Mouse (Mus musculus) liver, embryonic 14.5 days (tissue): Measurements from ENCODE around the gene BC028528. TPM values are rescaled to one million over a fixed set of nuclear protein-coding genes. Genes with fewer than 3 reads are reported as not detected.

Experiments
- ATAC-seq: fragments of 200-750 bp; cut with Nextera tagmentation; 2 replicates; pipeline ENCODE4 v1.8.0; 2017; ENCODE audit warnings: moderate number of reproducible peaks, mild to moderate bottlenecking, moderate library complexity; ENCODE audit not compliant: insufficient read depth
- DNase-seq, 3 experiments: peaks; one replicate each; pipeline ENCODE4 v3.0.0-alpha.2; 2012 to 2013; ENCODE audit warnings: low read depth in 3 of 3, low spot score in 3 of 3
- H3K27ac ChIP-seq: fragments of 300-500 bp; sonication (generic); 2 replicates; pipeline ENCODE4 v1.5.1; 2014; ENCODE audit warnings: moderate library complexity, mild to moderate bottlenecking, control low read depth, inconsistent platforms
- H3K27me3 ChIP-seq: fragments of 300-500 bp; sonication (generic); 2 replicates; pipeline ENCODE4 v1.6.1; 2014; ENCODE audit warnings: mild to moderate bottlenecking, low read length, moderate library complexity; ENCODE audit not compliant: control insufficient read depth, insufficient read depth
- H3K36me3 ChIP-seq: fragments of 300-500 bp; sonication (generic); replicated peaks from 2 replicates; pipeline ENCODE4 v1.6.1; 2014; ENCODE audit warnings: low read depth; ENCODE audit not compliant: control insufficient read depth, insufficient read depth
- H3K4me1 ChIP-seq, 2 experiments: fragments of 200-500 bp in 1 of 2; fragments of 300-500 bp in 1 of 2; sonication (generic) in 1 of 2; replicated peaks; 2 replicates each; pipeline ENCODE4 v1.6.1; 2012 to 2014; ENCODE audit warnings: antibody characterized with exemption in 1 of 2, inconsistent platforms in 1 of 2, low read length in 1 of 2; ENCODE audit not compliant: control insufficient read depth in 2 of 2, insufficient read depth in 2 of 2
- H3K4me2 ChIP-seq: fragments of 300-500 bp; sonication (generic); 2 replicates; pipeline ENCODE4 v1.6.1; 2014; ENCODE audit warnings: low read depth, mild to moderate bottlenecking, control low read depth, moderate library complexity
- H3K4me3 ChIP-seq, 2 experiments: fragments of 200-500 bp in 1 of 2; fragments of 300-500 bp in 1 of 2; sonication (generic) in 1 of 2; 2 replicates each; pipeline ENCODE4 v1.5.1; 2012 to 2014; ENCODE audit warnings: low read depth in 2 of 2, low read length in 2 of 2, mild to moderate bottlenecking in 2 of 2, control low read depth in 1 of 2, inconsistent platforms in 1 of 2, moderate library complexity in 1 of 2; ENCODE audit not compliant: insufficient read depth in 1 of 2
- H3K9ac ChIP-seq: fragments of 300-500 bp; sonication (generic); replicated peaks from 2 replicates; pipeline ENCODE4 v1.6.1; 2014; ENCODE audit warnings: mild to moderate bottlenecking, control low read depth, moderate library complexity
- H3K9me3 ChIP-seq: fragments of 300-500 bp; sonication (generic); 2 replicates; pipeline ENCODE4 v1.6.1; 2016; ENCODE audit warnings: low read length, mixed read lengths; ENCODE audit not compliant: control insufficient read depth
- CTCF ChIP-seq: IDR thresholded peaks from 2 replicates; pipeline ENCODE4 v1.5.1; 2016; ENCODE audit warnings: antibody characterized with exemption, low read depth, control low read depth
- EP300 ChIP-seq: IDR thresholded peaks from 2 replicates; pipeline ENCODE4 v1.6.1; 2016; ENCODE audit warnings: antibody characterized with exemption, low read depth
- WGBS: fragments of 180-500 bp; shearing (Covaris S2); extraction: QIAGEN DNeasy Blood & Tissue Kit; methylation state at CpG from one replicate; pipeline ENCODE4 v1.1.7; 2014; ENCODE audit not compliant: insufficient replicate concordance; 5-methylcytosine and 5-hydroxymethylcytosine counted together
- polyA plus RNA-seq, 2 experiments: library from polyadenylated mRNA; depleted of rRNA in 1 of 2; stranded (reverse) in 1 of 2; unstranded in 1 of 2; fragments of >200 nt; fragmentation: Nextera tagmentation in 1 of 2; extraction: Ambion mirVana in 1 of 2; gene quantifications; 2 replicates each; pipeline versions ENCODE4 v1.2.1 to v1.2.3; 2012 to 2014

The BC028528 gene
- polyA plus RNA-seq, 2 experiments: 5.1 TPM

DNA sequence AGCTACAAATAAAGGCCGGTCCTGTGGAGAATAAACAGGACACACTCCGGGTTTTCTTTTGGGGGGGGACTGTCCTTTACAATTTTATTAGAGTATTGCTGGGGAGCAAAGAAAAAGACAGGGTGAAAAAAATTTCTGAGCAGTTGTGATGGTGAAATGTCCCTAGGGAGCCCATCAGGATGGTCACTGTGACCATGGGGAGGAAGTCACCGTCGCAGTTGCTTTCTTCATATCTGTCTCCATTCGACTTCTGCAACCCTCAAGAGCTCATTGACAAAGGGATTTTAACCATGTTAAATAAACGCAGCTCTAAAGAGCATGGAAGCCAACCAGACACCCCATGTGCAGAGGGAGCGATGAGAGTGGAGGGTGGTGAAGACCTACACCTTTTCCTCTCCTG lies 25.0 kb upstream of the BC028528 start:
- Histone ChIP-seq H3K9me3 (no peaks in the 10 kb centered on the region), H3K27ac (no peak overlapping the region), H3K27me3 (no peaks in the 10 kb centered on the region; the same call in 1 of the 2 replicates), H3K9ac (no peak overlapping the region), H3K4me3 (no peak overlapping the region), H3K4me1 (peaks cover 2 to 3% of the 10 kb centered on the region in 2 experiments; a peak in 1 of 4 replicates), H3K36me3 (no peaks in the 10 kb centered on the region), H3K4me2 (no peak overlapping the region)
- no peak for ATAC-seq
- TF ChIP-seq CTCF (no peak), EP300 (no peak)
- 47% methylated on average over 7 of the region's 7 CpGs for WGBS
- no peak for DNase-seq

DNA sequence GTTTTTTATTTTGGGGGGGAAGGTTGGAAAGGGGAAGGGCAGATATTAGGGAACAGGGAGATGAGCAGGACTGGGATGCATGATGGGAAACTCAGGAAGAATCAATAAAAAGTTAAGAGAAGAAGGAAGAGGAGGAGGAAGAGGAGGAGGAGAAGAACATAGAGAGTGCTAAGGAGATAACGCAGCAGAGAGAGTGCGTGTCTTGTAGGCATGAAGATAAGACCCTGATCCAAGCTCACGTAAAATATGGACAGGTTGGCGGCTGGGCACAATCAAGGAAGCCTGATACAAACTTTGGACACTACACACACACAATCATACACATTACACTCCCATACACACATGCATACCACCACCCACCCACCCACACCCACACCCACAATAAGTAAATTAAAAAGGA lies 22.9 kb upstream of the BC028528 start:
- Histone ChIP-seq H3K4me2 (no peak overlapping the region), H3K27me3 (no peaks in the 10 kb centered on the region), H3K4me1 (peaks cover 2 to 3% of the 10 kb centered on the region in 2 experiments; a peak in 1 of 4 replicates), H3K9ac (no peak overlapping the region), H3K4me3 (no peak overlapping the region), H3K36me3 (no peaks in the 10 kb centered on the region), H3K9me3 (no peaks in the 10 kb centered on the region), H3K27ac (no peak overlapping the region)
- ATAC-seq: no peak
- DNase-seq: no peak
- 14% methylated on average over 4 of the region's 4 CpGs for WGBS
- TF ChIP-seq CTCF: no peak
- TF ChIP-seq EP300: no peak

- Histone ChIP-seq H3K4me3 (no peak overlapping the region), H3K27ac (no peak overlapping the region), H3K27me3 (peaks cover 41% of the 10 kb centered on the region), H3K4me2 (no peak overlapping the region), H3K9ac (no peak overlapping the region), H3K9me3 (no peaks in the 10 kb centered on the region), H3K4me1 (peaks cover 0 to 14% of the 10 kb centered on the region in 2 experiments; a peak in 2 of 4 replicates), H3K36me3 (no peaks in the 10 kb centered on the region)
- DNase-seq (no peak), ATAC-seq (no peak)
- WGBS: 38% methylated on average over 4 of the region's 4 CpGs
- TF ChIP-seq CTCF (no peak), EP300 (no peak)
Observed at GRCm38 (mm10) chr3:95907613-95908012, 15.8 kb upstream of the BC028528 start.

DNA sequence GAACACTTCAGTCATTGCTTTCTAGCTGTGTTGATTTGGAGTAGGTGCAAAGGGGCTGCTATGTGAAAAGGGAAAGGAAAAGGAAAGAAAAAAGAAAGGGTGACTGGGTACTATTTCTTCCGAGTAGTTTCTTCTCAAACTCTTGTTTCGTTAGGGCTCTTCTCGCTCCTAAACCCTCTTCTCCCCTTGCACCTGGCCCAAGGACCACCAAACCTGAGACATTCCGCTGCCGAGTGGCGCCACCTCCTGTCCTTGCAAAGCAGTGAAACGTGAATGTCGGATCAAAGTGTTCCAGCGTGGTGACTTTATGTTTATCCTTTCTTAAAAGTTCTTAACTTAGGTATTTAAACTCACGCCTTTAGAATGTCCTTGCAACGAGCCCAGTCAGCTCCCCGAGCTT lies 15.1 kb upstream of the BC028528 start:
- WGBS: under 1% methylated on average over 12 of the region's 12 CpGs

GRCm38 (mm10) chr3:95905940-95906492 lies 14.2 kb upstream of the BC028528 start:
- no peak for ATAC-seq
- TF ChIP-seq EP300 (no peak), CTCF (peak; percentile 63)
- Histone ChIP-seq H3K9me3 (no peaks in the 10 kb centered on the region), H3K4me3 (peak overlapping the region; percentile 21 to 25; a peak in 3 of 4 replicates), H3K4me1 (peaks cover 0 to 14% of the 10 kb centered on the region in 2 experiments; a peak in 2 of 4 replicates), H3K4me2 (peak overlapping the region; percentile 60), H3K27me3 (peaks cover 47% of the 10 kb centered on the region), H3K9ac (no peak overlapping the region), H3K36me3 (no peaks in the 10 kb centered on the region), H3K27ac (no peak overlapping the region)
- WGBS: under 1% methylated on average over 12 of the region's 12 CpGs
- DNase-seq: no peak

More for the DNA sequence above, 15.1 kb upstream of the BC028528 start:
- peak; percentile 87 for TF ChIP-seq CTCF
- TF ChIP-seq EP300: no peak
- peaks cover 41% of the 10 kb centered on the region for H3K27me3 ChIP-seq
- peaks cover 0 to 14% of the 10 kb centered on the region in 2 experiments; a peak in 2 of 4 replicates for H3K4me1 ChIP-seq
- H3K36me3 ChIP-seq: no peaks in the 10 kb centered on the region
- no peak overlapping the region for H3K27ac ChIP-seq
- peak overlapping the region; percentile 60 for H3K4me2 ChIP-seq
- DNase-seq: no peak
- peak overlapping the region; percentile 9 to 25; a peak in 2 of 4 replicates for H3K4me3 ChIP-seq
- no peak for ATAC-seq
- H3K9me3 ChIP-seq: no peaks in the 10 kb centered on the region
- H3K9ac ChIP-seq: no peak overlapping the region
